Mouse (Mus musculus): Measurements from ENCODE around the gene Pklr. TPM values are rescaled to one million over a fixed set of nuclear protein-coding genes. Genes with fewer than 3 reads are reported as not detected.
"Not testable (repeated sequence)": the region's sequence is repeated elsewhere in the genome, so short reads cannot be mapped to it uniquely, and the experiment has no call there.

Gene Pklr
- total RNA-seq, 2 experiments from 2014 or later = not detected

DNA sequence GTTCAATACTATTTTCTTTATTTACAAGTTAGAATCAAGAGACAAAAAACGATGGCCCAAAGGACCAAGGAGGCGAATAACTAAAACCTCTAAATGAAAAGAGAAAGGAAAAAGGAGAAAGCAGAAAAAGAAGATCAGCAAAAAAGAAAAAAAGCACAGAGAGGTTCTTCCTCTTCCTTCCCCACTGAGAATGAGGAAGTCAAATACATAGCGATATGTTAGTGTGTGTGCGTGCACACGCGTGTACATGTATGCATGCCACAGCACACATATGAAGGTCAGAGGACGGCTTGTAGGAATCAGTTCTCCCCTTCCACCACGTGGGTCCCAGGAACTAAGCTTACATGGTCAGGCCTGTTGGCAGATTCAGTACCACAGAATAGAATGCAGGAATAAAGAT is 21.0 kb downstream of the Pklr start:
- no peak overlapping the region for H3K27ac ChIP-seq
- no peak for TF ChIP-seq CTCF (IDR thresholded peaks at IDR 0.05)
- H3K4me3 ChIP-seq = no peak overlapping the region
- DNase-seq (ENCODE audit: extremely low spot score in 1 of 2, low spot score in 2 of 2) = no peak
- intact Hi-C loops (cut with DNase I) = loop anchor here (5.0 kb wide), 2 partner anchors 40 to 55 kb away; partner anchors contain the start of genes Fdps and Gm43738

DNA sequence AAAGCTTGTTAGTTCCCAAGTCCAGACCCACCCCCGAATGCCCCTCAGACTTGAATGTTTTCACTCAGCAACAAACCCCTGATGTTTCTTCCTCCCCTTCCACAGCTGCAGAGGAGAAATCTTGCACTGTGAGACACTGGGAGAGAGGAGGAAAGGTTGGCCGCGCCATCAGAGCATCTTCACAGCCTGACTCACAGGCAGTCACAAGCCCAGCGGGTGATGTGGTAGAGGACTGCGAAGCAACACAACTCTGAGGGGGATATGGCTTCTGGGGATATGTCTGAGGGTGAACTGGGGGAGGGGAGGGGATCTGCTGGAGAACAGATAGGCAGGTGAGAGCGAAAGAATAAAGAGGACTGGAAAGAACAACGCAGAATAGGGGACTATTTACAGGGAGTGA is 22.7 kb downstream of the Pklr start:
- Histone ChIP-seq H3K27ac (peak overlapping the region; percentile 28; the same call in 1 of the 2 replicates), H3K4me3 (peak overlapping the region; percentile 63)
- intact Hi-C loops (cut with DNase I) = loop anchor here (5.0 kb wide), 2 partner anchors 41 to 56 kb away; partner anchors contain the start of genes Fdps and Gm43738
- no peak for DNase-seq (ENCODE audit: extremely low spot score in 1 of 2, low spot score in 2 of 2)
- TF ChIP-seq CTCF (IDR thresholded peaks at IDR 0.05) = no peak

DNA sequence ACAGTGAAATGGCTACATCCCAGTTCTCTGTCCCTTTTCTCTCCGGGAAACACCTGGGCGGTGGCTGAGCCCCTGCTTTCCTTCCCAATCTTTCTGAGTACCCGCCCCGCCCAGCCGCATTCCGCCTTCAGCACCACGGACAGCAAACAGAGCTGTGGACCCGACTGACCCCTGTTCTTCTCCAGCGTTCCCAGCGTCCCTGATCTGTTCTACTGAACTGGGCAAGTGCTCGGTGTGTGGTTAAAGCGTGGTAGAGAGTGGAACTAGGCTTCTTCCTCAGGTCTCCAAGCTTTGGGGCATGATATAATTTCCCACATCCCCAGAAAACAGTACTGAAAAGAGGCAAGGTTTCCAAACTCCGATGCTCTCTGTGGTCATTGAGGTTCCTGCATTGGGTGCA is 23.3 kb downstream of the Pklr start:
- intact Hi-C loops (cut with DNase I) = loop anchor here (5.0 kb wide), 2 partner anchors 42 to 57 kb away; partner anchors contain the start of genes Fdps and Gm43738
- Histone ChIP-seq H3K4me3 (peak overlapping the region; percentile 63), H3K27ac (peak overlapping the region; percentile 28; the same call in 1 of the 2 replicates)
- no peak for DNase-seq (ENCODE audit: extremely low spot score in 1 of 2, low spot score in 2 of 2)
- no peak for TF ChIP-seq CTCF (IDR thresholded peaks at IDR 0.05)

DNA sequence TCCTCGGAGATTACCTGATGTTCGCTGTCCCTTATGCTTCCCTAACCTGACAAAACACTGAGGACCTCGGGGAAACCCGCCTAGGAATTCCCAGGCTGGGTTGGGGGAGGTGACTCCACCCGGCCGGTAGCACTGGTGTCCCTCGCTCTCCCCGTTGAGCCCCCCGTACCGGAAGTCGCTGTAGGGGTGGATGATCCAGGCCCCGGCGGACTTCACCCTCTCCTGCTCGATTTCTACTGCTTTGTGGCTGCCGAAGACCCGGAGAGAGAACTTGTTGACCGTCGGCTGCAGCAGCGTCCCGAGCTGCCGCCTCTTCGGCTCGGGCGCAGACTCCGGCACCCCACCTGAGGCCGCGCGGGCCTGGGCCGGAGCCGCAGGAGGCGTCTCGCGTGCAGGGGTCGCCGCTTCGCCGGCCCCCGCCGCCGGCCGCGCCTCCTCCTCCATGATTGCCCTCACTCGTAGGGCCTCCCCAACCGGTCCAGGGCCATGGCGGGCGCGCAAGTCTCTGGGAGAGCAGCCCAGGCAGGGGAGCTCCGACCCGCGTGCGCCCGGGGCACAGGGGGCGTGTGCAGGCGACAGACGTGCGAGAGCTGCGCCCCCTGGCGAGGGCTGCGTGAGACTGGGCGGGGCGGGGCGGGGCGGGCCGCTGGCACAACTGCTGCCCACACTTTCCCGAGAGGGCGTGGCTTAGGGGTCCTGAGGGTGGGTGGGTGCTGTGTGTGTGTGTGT is 23.8 kb downstream of the Pklr start, which contains the start of gene Hcn3:
Hcn3 (minus strand) TSS at position 581 of the 729 bp plus-strand sequence.
- H3K27ac ChIP-seq = peak within 1 kb of the TSS; percentile 28; the same call in 1 of the 2 replicates
- peak; percentile 51 to 60 for DNase-seq (ENCODE audit: extremely low spot score in 1 of 2, low spot score in 2 of 2)

DNA sequence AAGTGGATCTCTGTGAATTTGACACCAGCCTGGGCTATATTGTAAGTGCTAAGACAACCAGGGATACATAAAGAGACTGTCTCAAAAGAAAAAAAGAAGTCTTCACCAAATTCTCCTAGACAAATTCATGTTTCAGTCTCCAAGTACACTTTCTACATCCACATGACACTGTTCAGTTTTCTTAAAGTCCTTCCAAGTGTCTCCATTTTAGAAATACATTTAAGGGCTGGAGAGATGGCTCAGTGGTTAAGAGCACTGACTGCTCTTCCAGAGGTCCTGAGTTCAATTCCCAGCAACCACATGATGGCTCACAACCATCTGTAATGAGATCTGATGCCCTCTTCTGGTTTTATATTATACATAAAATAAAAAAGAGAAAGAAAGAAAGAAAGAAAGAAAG is 25.3 kb downstream of the Pklr start:
- H3K27ac ChIP-seq; DNase-seq (ENCODE audit: extremely low spot score in 1 of 2, low spot score in 2 of 2); H3K4me3 ChIP-seq: not testable (repeated sequence)
- intact Hi-C loops (cut with DNase I) = loop anchor here (10.0 kb wide), 1 partner anchor 216 kb away; no protein-coding TSS in a partner anchor

More for the DNA sequence above, 23.8 kb downstream of the Pklr start, which contains the start of gene Hcn3:
- peak; percentile 57 for TF ChIP-seq CTCF (IDR thresholded peaks at IDR 0.05)
- H3K4me3 ChIP-seq = peak within 1 kb of the TSS; percentile 63
- intact Hi-C loops (cut with DNase I) = loop anchor here (5.0 to 10.0 kb wide), 3 partner anchors 42 to 215 kb away; partner anchors contain the start of genes Fdps and Gm43738

DNA sequence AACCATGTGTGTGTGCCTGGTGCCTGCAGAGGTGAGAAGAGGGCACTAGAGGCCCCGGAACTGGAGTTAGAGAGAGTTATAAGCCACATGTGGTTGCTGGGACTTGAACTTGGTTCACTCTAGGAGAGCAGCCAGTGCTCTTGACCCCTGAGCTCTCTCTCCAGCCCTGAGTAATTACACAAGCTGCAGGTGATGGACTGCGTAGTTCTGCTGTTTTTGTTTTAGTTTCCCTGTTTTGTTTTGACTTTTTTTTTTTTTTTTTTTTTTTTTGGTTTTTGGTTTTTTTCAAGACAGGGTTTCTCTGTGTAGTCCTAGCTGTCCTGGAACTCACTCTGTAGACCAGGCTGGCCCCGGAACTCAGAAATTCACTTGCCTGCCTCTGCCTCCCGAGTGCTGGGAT is 25.8 kb downstream of the Pklr start:
- TF ChIP-seq CTCF (IDR thresholded peaks at IDR 0.05) = no peak
- DNase-seq (ENCODE audit: extremely low spot score in 1 of 2, low spot score in 2 of 2) = no peak
- H3K4me3 ChIP-seq = no peak overlapping the region
- H3K27ac ChIP-seq = no peak overlapping the region
- intact Hi-C loops (cut with DNase I) = loop anchor here (10.0 kb wide), 1 partner anchor 217 kb away; no protein-coding TSS in a partner anchor

DNA sequence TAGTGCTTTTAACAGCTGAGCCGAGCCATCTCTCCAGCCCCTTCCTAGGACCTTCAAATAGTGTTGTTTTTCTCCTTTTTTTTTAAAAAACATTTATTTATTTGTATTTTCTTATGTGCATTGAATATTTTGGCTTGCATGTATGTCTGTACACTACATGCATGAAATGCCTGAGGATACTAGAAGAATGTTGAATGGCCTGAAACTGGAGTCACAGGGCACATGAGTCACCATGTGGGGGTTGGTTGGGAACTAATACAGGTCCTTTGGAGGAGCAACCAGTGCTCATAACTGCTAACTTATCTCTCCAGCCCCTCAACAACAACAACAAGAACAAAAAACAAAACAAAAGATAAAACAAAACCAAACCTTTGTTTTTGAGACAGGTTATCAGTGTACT is 27.2 kb downstream of the Pklr start:
- Histone ChIP-seq H3K4me3 (no peak overlapping the region), H3K27ac (no peak overlapping the region)
- intact Hi-C loops (cut with DNase I) = loop anchor here (10.0 kb wide), 1 partner anchor 218 kb away; no protein-coding TSS in a partner anchor
- no peak for TF ChIP-seq CTCF (IDR thresholded peaks at IDR 0.05)
- DNase-seq (ENCODE audit: extremely low spot score in 1 of 2, low spot score in 2 of 2) = no peak

DNA sequence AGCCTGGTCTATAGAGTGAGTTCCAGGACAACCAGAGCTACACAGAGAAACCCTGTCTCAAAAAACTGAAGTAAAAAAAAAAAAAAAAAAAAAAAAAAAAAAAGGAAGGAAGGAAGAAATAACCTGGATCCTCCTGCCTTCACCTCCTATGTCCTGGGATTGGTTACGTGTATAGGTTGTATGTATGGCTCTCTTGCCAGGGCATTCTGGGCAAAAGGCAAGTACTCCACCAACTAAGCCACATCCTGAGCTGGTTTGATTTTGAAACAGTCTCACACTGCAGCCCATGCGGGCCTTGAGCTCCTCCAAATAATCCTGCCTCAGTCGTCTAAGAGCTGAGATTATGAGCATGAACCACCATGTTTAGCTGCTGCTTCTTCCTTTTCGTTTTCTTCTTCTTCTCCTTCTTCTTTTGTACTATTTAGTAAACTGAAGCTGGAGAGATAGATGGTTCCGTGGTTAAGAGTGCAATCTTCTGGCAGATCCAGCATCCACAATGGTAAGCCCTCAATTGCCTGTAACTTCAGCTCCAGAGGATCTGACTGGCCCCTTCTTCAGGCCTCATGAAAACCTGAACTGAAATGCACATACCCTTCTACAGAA is 27.8 kb downstream of the Pklr start:
- intact Hi-C loops (cut with DNase I) = loop anchor here (2.0 to 10.0 kb wide), 2 partner anchors 73 to 219 kb away; no protein-coding TSS in a partner anchor
- peak overlapping the region; percentile 68 for H3K4me3 ChIP-seq
- peak overlapping the region; percentile 91; the same call in 1 of the 2 replicates for H3K27ac ChIP-seq

DNA sequence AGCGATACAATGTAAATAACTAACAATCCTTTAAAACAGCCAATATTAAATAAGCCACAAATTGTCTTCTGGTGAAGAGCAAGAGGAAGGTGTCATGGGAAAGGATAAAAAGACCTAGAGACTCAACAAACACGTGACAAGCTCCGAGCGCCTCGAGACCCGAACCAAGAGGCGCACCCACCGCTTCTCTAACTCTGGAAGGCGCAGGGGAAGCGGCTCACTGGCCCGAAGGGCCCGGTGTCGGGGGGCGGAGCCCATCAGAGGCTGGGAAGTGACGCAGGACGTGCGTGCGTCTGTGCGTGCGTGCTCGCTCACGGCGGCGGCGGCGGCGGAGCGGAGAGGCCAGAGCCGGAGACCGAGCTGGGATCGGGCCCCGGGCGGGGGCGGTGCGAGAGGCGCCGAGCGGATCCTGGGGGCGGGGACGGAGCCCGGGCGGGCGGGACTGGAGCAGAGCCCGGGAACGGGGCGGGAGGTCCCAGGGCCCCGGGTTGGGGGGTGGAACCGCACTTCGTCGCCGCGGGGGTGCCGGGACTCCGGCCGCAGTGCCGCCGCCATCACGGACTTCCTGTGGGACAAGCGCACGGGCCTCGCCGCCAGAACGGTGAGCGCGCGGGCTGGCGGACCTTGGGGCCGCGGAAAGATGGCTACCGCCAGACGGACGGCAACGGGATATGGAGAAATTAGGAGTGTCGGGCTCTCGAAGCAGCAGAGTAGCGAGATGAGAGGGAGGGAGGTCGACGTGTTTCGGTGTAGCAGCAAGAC is 28.7 kb downstream of the Pklr start, which contains the start of gene Clk2:
Clk2 (plus strand) TSS at position 290 of the 762 bp plus-strand sequence.
- intact Hi-C loops (cut with DNase I) = loop anchor here (1.0 to 10.0 kb wide), 3 partner anchors 13 to 220 kb away; partner anchors contain the start of gene Scamp3
- Histone ChIP-seq H3K27ac (peak within 1 kb of the TSS; percentile 91), H3K4me3 (peak within 1 kb of the TSS; percentile 68)
- no peak for TF ChIP-seq CTCF (IDR thresholded peaks at IDR 0.05)
- DNase-seq (ENCODE audit: extremely low spot score in 1 of 2, low spot score in 2 of 2) = peak; percentile 93 to 95

More for the DNA sequence above, 27.8 kb downstream of the Pklr start:
- no peak for TF ChIP-seq CTCF (IDR thresholded peaks at IDR 0.05)
- DNase-seq (ENCODE audit: extremely low spot score in 1 of 2, low spot score in 2 of 2) = no peak

DNA sequence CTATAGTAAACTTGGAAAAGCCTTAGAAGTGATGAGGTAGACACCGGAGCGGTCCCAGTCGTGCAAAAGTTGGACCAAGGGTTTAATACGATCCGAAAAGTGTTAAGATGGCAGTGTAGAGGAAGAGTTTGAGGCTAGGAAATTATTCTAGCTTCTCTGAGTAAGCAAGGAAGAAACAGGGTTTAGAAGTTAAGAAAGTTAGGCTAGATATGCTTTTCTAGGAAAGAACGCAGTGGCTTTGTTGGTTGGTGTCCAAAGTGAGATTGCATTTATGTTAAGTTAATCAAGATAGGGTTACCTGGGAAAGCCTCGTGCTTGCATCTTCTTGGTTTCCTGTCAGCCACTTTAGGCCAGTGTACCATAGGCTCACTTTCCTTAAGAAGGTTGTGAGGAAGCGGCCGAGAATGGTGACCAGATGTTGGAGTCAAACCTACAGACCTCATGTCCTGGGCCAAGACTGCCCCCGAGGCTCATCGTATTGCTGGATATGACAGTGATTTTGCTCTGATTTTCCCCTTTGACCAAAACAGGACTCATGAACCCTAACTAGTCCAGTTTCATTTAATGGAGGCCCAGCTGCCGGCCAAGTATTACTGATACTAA is 29.4 kb downstream of the Pklr start:
- DNase-seq (ENCODE audit: extremely low spot score in 1 of 2, low spot score in 2 of 2) = no peak
- intact Hi-C loops (cut with DNase I) = loop anchor here (1.0 to 10.0 kb wide), 3 partner anchors 12 to 221 kb away; partner anchors contain the start of gene Scamp3
- Histone ChIP-seq H3K27ac (peak overlapping the region; percentile 91), H3K4me3 (peak overlapping the region; percentile 68)
- no peak for TF ChIP-seq CTCF (IDR thresholded peaks at IDR 0.05)
